Mouse (Mus musculus) thymus, adult 2 months (tissue): ENCODE measurements around the gene Slc29a2.

Source experiments
- CTCF ChIP-seq: fragments of 200-500 bp; IDR thresholded peaks from 2 replicates; pipeline ENCODE4 v1.5.1; 2012; ENCODE audit warnings: mild to moderate bottlenecking, control low read depth, low read length, moderate library complexity, borderline replicate concordance; ENCODE audit not compliant: control insufficient read depth, poor library complexity, insufficient read depth; ENCODE audit errors: extremely low read depth
- POLR2A ChIP-seq: fragments of 200-500 bp; IDR thresholded peaks from 2 replicates; pipeline ENCODE4 v1.6.1; 2012; ENCODE audit warnings: mild to moderate bottlenecking, low read length, control low read depth, moderate library complexity; ENCODE audit not compliant: control insufficient read depth, poor library complexity, insufficient read depth; ENCODE audit errors: extremely low read depth

DNA sequence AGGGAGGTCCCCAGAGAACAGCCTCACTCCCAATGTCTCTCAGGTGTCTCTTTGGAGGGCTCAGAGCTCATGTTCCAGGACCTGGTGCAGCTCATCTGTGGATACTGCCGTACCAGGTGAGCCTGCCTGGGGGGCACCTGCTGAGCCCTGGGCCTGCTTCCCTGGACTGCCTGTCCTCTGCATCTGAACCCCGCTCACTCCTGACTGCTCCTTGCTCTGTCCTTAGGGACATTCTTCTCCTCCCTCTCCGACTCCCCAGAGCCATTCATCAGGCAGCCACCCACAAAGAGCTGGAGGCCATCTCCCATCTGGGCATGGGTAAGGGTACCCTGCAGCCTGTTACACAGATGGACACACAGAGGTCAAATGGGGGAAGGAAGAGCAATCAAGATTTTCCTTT is 27.9 kb downstream of the Slc29a2 start:
- TF ChIP-seq CTCF (no peak), POLR2A (no peak)
